ENCODE assay signal across 8 mouse cellular contexts in the genomic region with DNA sequence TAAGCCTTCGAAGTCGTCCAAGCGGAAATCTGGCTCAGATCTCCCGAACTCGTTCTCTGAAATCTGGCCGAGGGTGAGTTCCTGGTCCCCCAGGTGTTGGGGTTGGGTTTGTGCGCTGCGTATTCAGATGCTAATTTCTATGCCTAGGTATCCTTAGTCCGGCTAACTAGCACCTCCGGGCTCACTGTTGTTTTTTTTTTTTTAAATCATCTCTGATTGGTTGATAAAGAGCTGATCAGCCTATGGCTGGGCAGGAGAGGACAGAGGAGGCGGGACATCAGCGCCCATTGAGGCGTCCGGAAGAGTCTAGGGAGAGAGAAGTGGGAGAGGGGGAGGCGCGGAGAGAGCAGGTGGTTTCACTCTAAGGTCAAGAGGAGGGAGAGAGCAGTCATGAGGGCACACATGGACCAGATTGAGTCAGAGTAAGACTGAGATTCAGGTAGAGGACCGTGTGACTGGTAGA. TPM values are rescaled to one million over a fixed set of nuclear protein-coding genes. Genes with fewer than 3 reads are reported as not detected.
DNase-seq lines count a peak whose midpoint lies in the region; ATAC-seq lines count a peak whose summit lies in the region.

No protein-coding gene starts in this region.

- H3K9ac ChIP-seq in stomach, embryonic 15.5 days = peak overlapping the region; percentile 40; the same call in 1 of the 2 replicates

- H3K4me2 ChIP-seq in stomach, embryonic 15.5 days = peak overlapping the region; percentile 78

- H3K36me3 ChIP-seq in limb, embryonic 10.5 days = peaks cover 76% of the 10 kb centered on the region
- peaks cover 68% of the 10 kb centered on the region for H3K36me3 ChIP-seq in midbrain, embryonic 10.5 days
- peaks cover 17% of the 10 kb centered on the region for H3K36me3 ChIP-seq in stomach, embryonic 15.5 days

- peak overlapping the region; percentile 74 for H3K4me3 ChIP-seq in limb, embryonic 10.5 days
- peak overlapping the region; percentile 87 for H3K4me3 ChIP-seq in midbrain, embryonic 10.5 days
- peak overlapping the region; percentile 72 for H3K4me3 ChIP-seq in stomach, embryonic 15.5 days (replicated peaks)

- H3K9me3 ChIP-seq in limb, embryonic 10.5 days (replicated peaks) = no peaks in the 10 kb centered on the region
- H3K9me3 ChIP-seq in midbrain, embryonic 10.5 days (replicated peaks) = no peaks in the 10 kb centered on the region
- H3K9me3 ChIP-seq in stomach, embryonic 15.5 days = no peaks in the 10 kb centered on the region

- 1% methylated on average over 17 of the region's 17 CpGs for WGBS in limb, embryonic 10.5 days
- WGBS in midbrain, embryonic 10.5 days = under 1% methylated on average over 17 of the region's 17 CpGs
- WGBS in stomach, embryonic 15.5 days = 0% methylated on average over 17 of the region's 17 CpGs

- peak; percentile 62 for DNase-seq in left cerebral cortex, postnatal 4 days
- DNase-seq in left cerebral cortex, postnatal 25 days (ENCODE audit: low spot score in 2 of 2) = no peak
- DNase-seq in embryo, embryonic 10.5 days (ENCODE audit: low spot score) = peak; percentile 87
- peak; percentile 26 to 30 for DNase-seq in heart, postnatal 14 days
- DNase-seq in limb, embryonic 10.5 days (ENCODE audit: low spot score) = peak; percentile 72
- DNase-seq in midbrain, embryonic 10.5 days (ENCODE audit: low spot score) = peak; percentile 71
- DNase-seq in urinary bladder, postnatal 10 days (ENCODE audit: low spot score) = no peak

- H3K27me3 ChIP-seq in limb, embryonic 10.5 days (ENCODE audit: low read depth, poor library complexity, severe bottlenecking) = no peaks in the 10 kb centered on the region
- no peaks in the 10 kb centered on the region for H3K27me3 ChIP-seq in midbrain, embryonic 10.5 days (ENCODE audit: low read depth, poor library complexity, severe bottlenecking)
- H3K27me3 ChIP-seq in stomach, embryonic 15.5 days (replicated peaks) = no peaks in the 10 kb centered on the region

- ATAC-seq in stomach, embryonic 15.5 days (ENCODE audit: insufficient read depth, low FRiP score, low read depth) = peak; percentile 69

- peaks cover 18% of the 10 kb centered on the region for H3K4me1 ChIP-seq in limb, embryonic 10.5 days
- peaks cover 22% of the 10 kb centered on the region for H3K4me1 ChIP-seq in midbrain, embryonic 10.5 days
- H3K4me1 ChIP-seq in stomach, embryonic 15.5 days = peaks cover 16% of the 10 kb centered on the region

- intact Hi-C loops in left cerebral cortex, postnatal 4 days (cut with DNase I) = no loop called here
- intact Hi-C loops in left cerebral cortex, postnatal 25 days (cut with DNase I) = loop anchor here (1.0 to 2.0 kb wide), 2 partner anchors 29 to 33 kb away; partner anchors contain the start of genes Fau, Mrpl49 and Sac3d1
- intact Hi-C loops in heart, postnatal 14 days (cut with DNase I) = loop anchor here (2.0 kb wide), 1 partner anchor 29 kb away; the partner anchor contains the start of genes Fau and Mrpl49

- H3K27ac ChIP-seq in limb, embryonic 10.5 days = peak overlapping the region; percentile 84
- H3K27ac ChIP-seq in midbrain, embryonic 10.5 days (replicated peaks) = peak overlapping the region; percentile 89
- H3K27ac ChIP-seq in stomach, embryonic 15.5 days = peak overlapping the region; percentile 77

RNA-seq across cellular contexts. Expression of gene Cdca5, which starts 0.7 kb away (rescaled TPM):
- total RNA-seq in left cerebral cortex, postnatal 4 days (2021) = 1 to 10 TPM; 1.5 to 3.0 TPM
- total RNA-seq in left cerebral cortex, postnatal 25 days (2021) = under 1 TPM; 0.18 to 0.34 TPM
- 1 to 10 TPM; 1.1 to 1.5 TPM for total RNA-seq in heart, postnatal 14 days (2021)
- polyA plus RNA-seq in limb, embryonic 10.5 days (2016; fragmentation: Nextera tagmentation; extraction: Ambion mirVana) = 70.6 and 76.4 TPM in 2 replicates
- 70.2 and 75.4 TPM in 2 replicates for polyA plus RNA-seq in midbrain, embryonic 10.5 days (2016; fragmentation: Nextera tagmentation; extraction: Ambion mirVana)
- 29.9 and 32.7 TPM in 2 replicates for polyA plus RNA-seq in stomach, embryonic 15.5 days (2015; fragmentation: Nextera tagmentation; extraction: Ambion mirVana)

RNA-seq across cellular contexts. Expression of gene Zfpl1, which starts 0.7 kb away (rescaled TPM):
- 10 to 100 TPM; 50.9 to 51.5 TPM for total RNA-seq in left cerebral cortex, postnatal 4 days (2021)
- total RNA-seq in left cerebral cortex, postnatal 25 days (2021) = 10 to 100 TPM; 36.5 to 37.2 TPM
- 10 to 100 TPM; 16.7 to 19.7 TPM for total RNA-seq in heart, postnatal 14 days (2021)
- polyA plus RNA-seq in limb, embryonic 10.5 days (2016; fragmentation: Nextera tagmentation; extraction: Ambion mirVana) = 74.3 and 85.4 TPM in 2 replicates
- 76.1 and 85.2 TPM in 2 replicates for polyA plus RNA-seq in midbrain, embryonic 10.5 days (2016; fragmentation: Nextera tagmentation; extraction: Ambion mirVana)
- polyA plus RNA-seq in stomach, embryonic 15.5 days (2015; fragmentation: Nextera tagmentation; extraction: Ambion mirVana) = 61.5 and 69.8 TPM in 2 replicates

RNA-seq across cellular contexts. Expression of gene Gm28374, which starts 3.4 kb away (rescaled TPM):
- total RNA-seq in left cerebral cortex, postnatal 4 days (2021) = 1 to 10 TPM; 1.1 TPM
- total RNA-seq in left cerebral cortex, postnatal 25 days (2021) = under 1 TPM; 0.53 to 0.55 TPM
- not detected for total RNA-seq in heart, postnatal 14 days (2021)
- 1.3 and 1.6 TPM in 2 replicates for polyA plus RNA-seq in limb, embryonic 10.5 days (2016; fragmentation: Nextera tagmentation; extraction: Ambion mirVana)
- 2.4 and 3.1 TPM in 2 replicates for polyA plus RNA-seq in midbrain, embryonic 10.5 days (2016; fragmentation: Nextera tagmentation; extraction: Ambion mirVana)
- 2.0 and 2.3 TPM in 2 replicates for polyA plus RNA-seq in stomach, embryonic 15.5 days (2015; fragmentation: Nextera tagmentation; extraction: Ambion mirVana)

RNA-seq across cellular contexts. Expression of gene Tmem262, which starts 5.6 kb away (rescaled TPM):
- total RNA-seq in left cerebral cortex, postnatal 4 days (2021) = not detected
- not detected for total RNA-seq in left cerebral cortex, postnatal 25 days (2021)
- total RNA-seq in heart, postnatal 14 days (2021) = not detected
- polyA plus RNA-seq in limb, embryonic 10.5 days (2016; fragmentation: Nextera tagmentation; extraction: Ambion mirVana) = not detected in 2 replicates
- polyA plus RNA-seq in midbrain, embryonic 10.5 days (2016; fragmentation: Nextera tagmentation; extraction: Ambion mirVana) = not detected in 2 replicates
- not detected in 2 replicates for polyA plus RNA-seq in stomach, embryonic 15.5 days (2015; fragmentation: Nextera tagmentation; extraction: Ambion mirVana)

RNA-seq across cellular contexts. Expression of gene Vps51, which starts 8.4 kb away (rescaled TPM):
- total RNA-seq in left cerebral cortex, postnatal 4 days (2021) = 10 to 100 TPM; 96.6 to 96.8 TPM
- 10 to 100 TPM; 71.9 to 77.6 TPM for total RNA-seq in left cerebral cortex, postnatal 25 days (2021)
- 10 to 100 TPM; 27.9 to 32.3 TPM for total RNA-seq in heart, postnatal 14 days (2021)
- 62.1 and 75.7 TPM in 2 replicates for polyA plus RNA-seq in limb, embryonic 10.5 days (2016; fragmentation: Nextera tagmentation; extraction: Ambion mirVana)
- polyA plus RNA-seq in midbrain, embryonic 10.5 days (2016; fragmentation: Nextera tagmentation; extraction: Ambion mirVana) = 68.0 and 77.3 TPM in 2 replicates
- polyA plus RNA-seq in stomach, embryonic 15.5 days (2015; fragmentation: Nextera tagmentation; extraction: Ambion mirVana) = 69.1 and 70.0 TPM in 2 replicates

Comparison
In these comparisons a context has a peak if more than half of its experiments do, and no peak if none do; other contexts are left out.
1. DNase-seq: peak in left cerebral cortex, postnatal 4 days (single experiment), embryo, embryonic 10.5 days (single experiment), heart, postnatal 14 days (2 of 2), limb, embryonic 10.5 days (single experiment) and midbrain, embryonic 10.5 days (single experiment); none in left cerebral cortex, postnatal 25 days (0 of 2) and urinary bladder, postnatal 10 days (single experiment).
2. Peak in every context shown above with its lines, with median percentiles within 50 percentile points of each other: H3K27ac ChIP-seq and H3K4me3 ChIP-seq.